Mouse (Mus musculus): ENCODE measurements around the gene Slc2a1.

GRCm38 (mm10) chr4:119096401-119096800 is 12.1 kb upstream of the Slc2a1 start:
- TF ChIP-seq CTCF (IDR thresholded peaks at IDR 0.05; ENCODE audit: borderline replicate concordance, control insufficient read depth, extremely low read depth, insufficient read depth, low read length, poor library complexity) (no peak), POLR2A (IDR thresholded peaks at IDR 0.05; ENCODE audit: control insufficient read depth, extremely low read depth, insufficient read depth, low read length, poor library complexity) (no peak)
